Mouse (Mus musculus): ENCODE data around the gene Eef2k.

Eef2k gene

GRCm38 (mm10) chr7:120842345-120843036 is at the start of gene Eef2k:
Gene Eef2k (plus strand): TSS chr7:120842831.
- peak; percentile 84 for DNase-seq (ENCODE audit: low spot score)

GRCm38 (mm10) chr7:120795544-120795943 is 47.1 kb upstream of the Eef2k start:
- DNase-seq (ENCODE audit: low spot score) = no peak

- peak; percentile 5 for DNase-seq (ENCODE audit: low spot score)
Measured at GRCm38 (mm10) chr7:120796369-120796768, 46.3 kb upstream of the Eef2k start.

- DNase-seq (ENCODE audit: low spot score) = no peak
Measured at GRCm38 (mm10) chr7:120803268-120803667, 39.4 kb upstream of the Eef2k start.

GRCm38 (mm10) chr7:120809705-120810104 is 32.9 kb upstream of the Eef2k start:
- no peak for DNase-seq (ENCODE audit: low spot score)

GRCm38 (mm10) chr7:120811834-120812415 is 30.7 kb upstream of the Eef2k start, which contains the start of gene Gm5737:
Gene Gm5737 (plus strand): TSS chr7:120812365.
- DNase-seq (ENCODE audit: low spot score) = no peak

GRCm38 (mm10) chr7:120817552-120817951 is 25.1 kb upstream of the Eef2k start:
- DNase-seq (ENCODE audit: low spot score) = no peak

- no peak for DNase-seq (ENCODE audit: low spot score)
Measured at GRCm38 (mm10) chr7:120819386-120819785, 23.2 kb upstream of the Eef2k start.

GRCm38 (mm10) chr7:120823248-120823647 is 19.4 kb upstream of the Eef2k start:
- DNase-seq (ENCODE audit: low spot score) = peak; percentile 78

GRCm38 (mm10) chr7:120825097-120825496 is 17.5 kb upstream of the Eef2k start:
- no peak for DNase-seq (ENCODE audit: low spot score)

GRCm38 (mm10) chr7:120826408-120826807 is 16.2 kb upstream of the Eef2k start:
- DNase-seq (ENCODE audit: low spot score) = peak; percentile 31

GRCm38 (mm10) chr7:120830431-120831381 is 11.9 kb upstream of the Eef2k start:
- no peak for DNase-seq (ENCODE audit: low spot score)

- no peak for DNase-seq (ENCODE audit: low spot score)
Measured at GRCm38 (mm10) chr7:120834426-120834825, 8.2 kb upstream of the Eef2k start.

- peak; percentile 76 for DNase-seq (ENCODE audit: low spot score)
Measured at GRCm38 (mm10) chr7:120834863-120835372, 7.7 kb upstream of the Eef2k start.

- DNase-seq (ENCODE audit: low spot score) = peak; percentile 92
Measured at GRCm38 (mm10) chr7:120835449-120836359, 6.9 kb upstream of the Eef2k start.

- no peak for DNase-seq (ENCODE audit: low spot score)
Measured at GRCm38 (mm10) chr7:120836361-120836760, 6.3 kb upstream of the Eef2k start.

- no peak for DNase-seq (ENCODE audit: low spot score)
Measured at GRCm38 (mm10) chr7:120838436-120839160, 4.0 kb upstream of the Eef2k start.

- no peak for DNase-seq (ENCODE audit: low spot score)
Measured at GRCm38 (mm10) chr7:120839786-120840185, 2.8 kb upstream of the Eef2k start.

GRCm38 (mm10) chr7:120843037-120843621 is 498 bp downstream of the Eef2k start:
- peak; percentile 75 for DNase-seq (ENCODE audit: low spot score)

GRCm38 (mm10) chr7:120843852-120844435 is 1.3 kb downstream of the Eef2k start:
- peak; percentile 38 for DNase-seq (ENCODE audit: low spot score)

All from adipocyte (in vitro differentiated cells).